Mouse (Mus musculus) liver, postnatal 0 days (tissue): ENCODE measurements around the gene Apc2.

Experiments used
- CTCF ChIP-seq: sonication (generic); IDR thresholded peaks from 2 replicates; pipeline ENCODE4 v1.5.1; 2016; ENCODE audit warnings: antibody characterized with exemption, low read depth
- EP300 ChIP-seq: IDR thresholded peaks from 2 replicates; pipeline ENCODE4 v1.6.1; 2016; ENCODE audit warnings: antibody characterized with exemption, low read depth, mild to moderate bottlenecking

DNA sequence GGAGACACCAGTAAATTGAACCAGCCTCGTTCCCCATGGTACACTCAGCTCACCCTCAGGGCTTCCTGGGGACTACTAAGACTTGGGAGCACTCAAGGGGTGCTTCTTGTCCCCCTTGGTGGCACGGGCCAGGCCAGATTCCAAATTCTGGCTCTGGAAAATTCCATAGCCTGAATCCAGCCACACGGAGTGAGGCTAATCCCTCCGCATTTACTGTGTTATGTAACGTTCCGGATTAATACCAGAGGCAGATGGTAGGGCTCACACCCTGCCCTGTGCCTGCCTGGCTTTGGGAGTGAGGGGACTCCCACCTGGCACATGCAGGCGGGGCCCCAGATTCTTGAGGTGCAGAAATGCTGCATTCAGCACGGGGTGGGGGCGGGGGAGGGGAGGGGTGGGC, 59.7 kb downstream of the Apc2 start:
- no peak for TF ChIP-seq CTCF
- no peak for TF ChIP-seq EP300
